Mouse (Mus musculus): ENCODE measurements at regions not wholly inside any gene's neighbourhood (a gene's known extent, or its start where the extent isn't known, plus 50 kb on each side); places are given as distances from the start of the nearest gene placed in this dataset.
"Not testable (repeated sequence)": the region's sequence is repeated elsewhere in the genome, so short reads cannot be mapped to it uniquely, and the experiment has no call there.

GRCm38 (mm10) chr11:114501869-114502540 is 166.3 kb upstream of the Rpl38 start:
- H3K4me1 ChIP-seq (ENCODE audit: control insufficient read depth, insufficient read depth, low read length): no peaks in the 10 kb centered on the region
- no peak overlapping the region for H3K4me3 ChIP-seq (replicated peaks; ENCODE audit: extremely low read depth, low read depth, low read length)
- WGBS: 37% methylated on average over 5 of the region's 5 CpGs
- no peak for DNase-seq
- TF ChIP-seq CTCF (IDR thresholded peaks at IDR 0.05; ENCODE audit: insufficient read depth, low read length) (no peak), POLR2A (IDR thresholded peaks at IDR 0.05; ENCODE audit: borderline replicate concordance, extremely low read depth, low read depth, low read length) (no peak)

GRCm38 (mm10) chr11:114500416-114500815 is 167.9 kb upstream of the Rpl38 start:
- TF ChIP-seq POLR2A (IDR thresholded peaks at IDR 0.05; ENCODE audit: borderline replicate concordance, extremely low read depth, low read depth, low read length) (no peak), CTCF (IDR thresholded peaks at IDR 0.05; ENCODE audit: insufficient read depth, low read length) (no peak)
- no peak for DNase-seq
- WGBS: 95% methylated on average over 7 of the region's 7 CpGs
- Histone ChIP-seq H3K4me1 (ENCODE audit: control insufficient read depth, insufficient read depth, low read length) (no peaks in the 10 kb centered on the region), H3K4me3 (replicated peaks; ENCODE audit: extremely low read depth, low read depth, low read length) (no peak overlapping the region)

- no peak for TF ChIP-seq POLR2A (IDR thresholded peaks at IDR 0.05; ENCODE audit: borderline replicate concordance, extremely low read depth, low read depth, low read length)
- no peak for TF ChIP-seq CTCF (IDR thresholded peaks at IDR 0.05; ENCODE audit: insufficient read depth, low read length)
- no peaks in the 10 kb centered on the region for H3K4me1 ChIP-seq (ENCODE audit: control insufficient read depth, insufficient read depth, low read length)
- no peak for DNase-seq
- H3K4me3 ChIP-seq (replicated peaks; ENCODE audit: extremely low read depth, low read depth, low read length): no peak overlapping the region
- 88% methylated on average over 12 of the region's 12 CpGs for WGBS
These were observed 168.7 kb upstream of the Rpl38 start for GRCm38 (mm10) chr11:114499665-114500064.

- WGBS: 27% methylated on average over 5 of the region's 5 CpGs
- DNase-seq: no peak
- no peak overlapping the region for H3K4me3 ChIP-seq (replicated peaks; ENCODE audit: extremely low read depth, low read depth, low read length)
- no peaks in the 10 kb centered on the region for H3K4me1 ChIP-seq (ENCODE audit: control insufficient read depth, insufficient read depth, low read length)
- TF ChIP-seq POLR2A (IDR thresholded peaks at IDR 0.05; ENCODE audit: borderline replicate concordance, extremely low read depth, low read depth, low read length) (no peak), CTCF (IDR thresholded peaks at IDR 0.05; ENCODE audit: insufficient read depth, low read length) (no peak)
These were observed 172.8 kb upstream of the Rpl38 start for GRCm38 (mm10) chr11:114495520-114495921.

GRCm38 (mm10) chr11:114486455-114486854 is 181.9 kb upstream of the Rpl38 start:
- TF ChIP-seq CTCF (IDR thresholded peaks at IDR 0.05; ENCODE audit: insufficient read depth, low read length) (no peak), POLR2A (IDR thresholded peaks at IDR 0.05; ENCODE audit: borderline replicate concordance, extremely low read depth, low read depth, low read length) (no peak)
- H3K4me1 ChIP-seq (ENCODE audit: control insufficient read depth, insufficient read depth, low read length): no peaks in the 10 kb centered on the region
- H3K4me3 ChIP-seq (replicated peaks; ENCODE audit: extremely low read depth, low read depth, low read length): no peak overlapping the region
- DNase-seq: no peak
- 29% methylated on average over 8 of the region's 8 CpGs for WGBS

GRCm38 (mm10) chr11:114485429-114485828 is 182.9 kb upstream of the Rpl38 start:
- TF ChIP-seq CTCF (IDR thresholded peaks at IDR 0.05; ENCODE audit: insufficient read depth, low read length): no peak
- TF ChIP-seq POLR2A (IDR thresholded peaks at IDR 0.05; ENCODE audit: borderline replicate concordance, extremely low read depth, low read depth, low read length): no peak
- Histone ChIP-seq H3K4me1 (ENCODE audit: control insufficient read depth, insufficient read depth, low read length) (no peaks in the 10 kb centered on the region), H3K4me3 (replicated peaks; ENCODE audit: extremely low read depth, low read depth, low read length) (no peak overlapping the region)
- 57% methylated on average over 15 of the region's 15 CpGs for WGBS
- no peak for DNase-seq

- Histone ChIP-seq H3K4me3 (replicated peaks; ENCODE audit: extremely low read depth, low read depth, low read length) (no peak overlapping the region), H3K4me1 (ENCODE audit: control insufficient read depth, insufficient read depth, low read length) (no peaks in the 10 kb centered on the region)
- 72% methylated on average over 4 of the region's 4 CpGs for WGBS
- DNase-seq: no peak
- no peak for TF ChIP-seq CTCF (IDR thresholded peaks at IDR 0.05; ENCODE audit: insufficient read depth, low read length)
- TF ChIP-seq POLR2A (IDR thresholded peaks at IDR 0.05; ENCODE audit: borderline replicate concordance, extremely low read depth, low read depth, low read length): no peak
These were observed 183.7 kb upstream of the Rpl38 start for GRCm38 (mm10) chr11:114484668-114484953.

GRCm38 (mm10) chr11:114483823-114484667 is 184.3 kb upstream of the Rpl38 start:
- TF ChIP-seq CTCF (IDR thresholded peaks at IDR 0.05; ENCODE audit: insufficient read depth, low read length): no peak
- TF ChIP-seq POLR2A (IDR thresholded peaks at IDR 0.05; ENCODE audit: borderline replicate concordance, extremely low read depth, low read depth, low read length): no peak
- WGBS: 66% methylated on average over 12 of the region's 12 CpGs
- Histone ChIP-seq H3K4me3 (replicated peaks; ENCODE audit: extremely low read depth, low read depth, low read length) (no peak overlapping the region), H3K4me1 (ENCODE audit: control insufficient read depth, insufficient read depth, low read length) (no peaks in the 10 kb centered on the region)
- DNase-seq: no peak

- H3K4me3 ChIP-seq (replicated peaks; ENCODE audit: extremely low read depth, low read depth, low read length); DNase-seq; H3K4me1 ChIP-seq (ENCODE audit: control insufficient read depth, insufficient read depth, low read length): not testable (repeated sequence)
- WGBS: 75% methylated on average over 7 of the region's 7 CpGs
These were observed 185.0 kb upstream of the Rpl38 start for GRCm38 (mm10) chr11:114483350-114483749.

GRCm38 (mm10) chr11:114482070-114482469 is 186.3 kb upstream of the Rpl38 start:
- 72% methylated on average over 10 of the region's 10 CpGs for WGBS
- DNase-seq: no peak
- TF ChIP-seq POLR2A (IDR thresholded peaks at IDR 0.05; ENCODE audit: borderline replicate concordance, extremely low read depth, low read depth, low read length): no peak
- no peak for TF ChIP-seq CTCF (IDR thresholded peaks at IDR 0.05; ENCODE audit: insufficient read depth, low read length)
- Histone ChIP-seq H3K4me1 (ENCODE audit: control insufficient read depth, insufficient read depth, low read length) (no peaks in the 10 kb centered on the region), H3K4me3 (replicated peaks; ENCODE audit: extremely low read depth, low read depth, low read length) (no peak overlapping the region)

Data from lung, adult 2 months (tissue).